Comparison of ENCODE assay signal across 8 mouse cellular contexts in the genomic region with DNA sequence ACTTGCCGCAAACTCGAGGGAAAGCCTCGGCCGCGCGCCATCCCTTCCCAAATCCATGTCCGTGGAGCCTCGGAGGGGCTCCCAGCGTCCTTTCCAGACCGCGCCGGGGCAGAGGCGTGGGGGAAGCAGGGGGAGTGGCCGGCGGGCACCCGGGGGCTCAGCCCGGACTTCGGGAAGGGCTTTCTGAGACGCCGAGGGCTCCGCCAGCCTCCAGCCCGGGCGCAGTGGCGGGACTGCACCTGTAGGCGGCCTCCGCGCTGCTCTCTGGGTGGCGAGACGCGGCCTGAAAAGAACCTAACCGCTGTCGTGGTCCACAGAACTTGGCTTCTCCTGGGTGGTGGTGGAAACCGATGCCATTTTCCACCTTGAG. TPM values are rescaled to one million over a fixed set of nuclear protein-coding genes. Genes with fewer than 3 reads are reported as not detected.
DNase-seq lines count a peak whose midpoint lies in the region; ATAC-seq and TF ChIP-seq lines count a peak whose summit lies in the region.

No protein-coding gene starts in this region.

- peak; percentile 57 for ATAC-seq in activated CD4-positive, CD25-positive, alpha-beta regulatory T cell, adult 4 months
- peak; percentile 68 for ATAC-seq in hindbrain, embryonic 15.5 days (ENCODE audit: low FRiP score, low read depth)

- peaks cover 40% of the 10 kb centered on the region for H3K4me1 ChIP-seq in hindbrain, embryonic 15.5 days (replicated peaks)

- H3K9me3 ChIP-seq in hindbrain, embryonic 15.5 days, result no peaks in the 10 kb centered on the region

- intact Hi-C loops in gastrocnemius, adult 2 months (cut with DNase I), result loop anchor here (5.0 kb wide), 1 partner anchor 615 kb away; no protein-coding TSS in a partner anchor

- 0 out of 2 replicates have a peak, but pooled peaks cover 3% of the 10 kb centered on the region for H3K27me3 ChIP-seq in hindbrain, embryonic 15.5 days

- peak overlapping the region; percentile 79 for H3K4me3 ChIP-seq in gastrocnemius, adult 2 months
- peak overlapping the region; percentile 57 for H3K4me3 ChIP-seq in hindbrain, embryonic 15.5 days

- peak overlapping the region; percentile 96 for H3K27ac ChIP-seq in gastrocnemius, adult 2 months
- H3K27ac ChIP-seq in hindbrain, embryonic 15.5 days (replicated peaks), result peak overlapping the region; percentile 85

- under 1% methylated on average over 33 of the region's 33 CpGs for WGBS in hindbrain, embryonic 15.5 days

- no peaks in the 10 kb centered on the region for H3K36me3 ChIP-seq in hindbrain, embryonic 15.5 days

- H3K4me2 ChIP-seq in hindbrain, embryonic 15.5 days, result peak overlapping the region; percentile 98

- TF ChIP-seq CTCF in gastrocnemius, adult 2 months (IDR thresholded peaks at IDR 0.05), result peak; percentile 99; the same call in 1 of the 2 replicates

- peak; percentile 33 to 53 for DNase-seq in cerebellum, postnatal 36 days
- DNase-seq in gastrocnemius, adult 2 months, result peak; percentile 92
- DNase-seq in left cerebral cortex, adult 8-10 months (ENCODE audit: low spot score in 2 of 2), result peak; percentile 40 to 51
- peak; percentile 92 to 93 for DNase-seq in lung, postnatal 4 days
- peak; percentile 47 for DNase-seq in retina, postnatal 7 days (ENCODE audit: low read depth, low spot score)
- DNase-seq in urinary bladder, postnatal 14 days (ENCODE audit: low spot score), result peak; percentile 91

- peak overlapping the region; percentile 62 for H3K9ac ChIP-seq in hindbrain, embryonic 15.5 days

RNA-seq across cellular contexts. Expression of a gene that starts 0.9 kb away (rescaled TPM):
- polyA plus RNA-seq in activated CD4-positive, CD25-positive, alpha-beta regulatory T cell, adult 4 months (2017; shearing (Covaris generic)), result under 1 TPM; 0.17 to 0.24 TPM
- total RNA-seq in gastrocnemius, adult 2 months (2021), result 1 to 10 TPM; 5.3 to 6.7 TPM
- 10.6 and 12.3 TPM in 2 replicates for polyA plus RNA-seq in hindbrain, embryonic 15.5 days (2015; fragmentation: Nextera tagmentation; extraction: Ambion mirVana)
- total RNA-seq in left cerebral cortex, adult 8-10 months (2022), result 1 to 10 TPM; 7.1 to 8.0 (median 7.5) TPM

Comparison
In these comparisons a context has a peak if more than half of its experiments do, and no peak if none do; other contexts are left out.
1. Peak in every context shown above with its lines: DNase-seq, ATAC-seq, H3K4me3 ChIP-seq and H3K27ac ChIP-seq.